Mouse (Mus musculus): ENCODE measurements around the gene Adam19. TPM values are rescaled to one million over a fixed set of nuclear protein-coding genes. Genes with fewer than 3 reads are reported as not detected.

Adam19 gene
- polyA plus RNA-seq, 1 experiment from 2014 or later: 26.8 TPM

- 72% methylated on average over 3 of the region's 3 CpGs for WGBS
- no peak overlapping the region for H3K4me3 ChIP-seq (ENCODE audit: low read depth, low read length)
- H3K36me3 ChIP-seq (ENCODE audit: control insufficient read depth, insufficient read depth, low read length): no peaks in the 10 kb centered on the region; the same call in none of the 2 replicates
- H3K27me3 ChIP-seq (ENCODE audit: control insufficient read depth, insufficient read depth, low read length): no peaks in the 10 kb centered on the region
- ATAC-seq (ENCODE audit: insufficient number of reproducible peaks, insufficient read depth, low FRiP score, low read depth): no peak
- no peak overlapping the region for H3K27ac ChIP-seq (ENCODE audit: low read length)
- no peak overlapping the region for H3K4me2 ChIP-seq (replicated peaks; ENCODE audit: low read depth, low read length)
- peaks cover 4% of the 10 kb centered on the region; the same call in 1 of the 2 replicates for H3K4me1 ChIP-seq (ENCODE audit: control insufficient read depth, insufficient read depth, low read length)
- no peak overlapping the region for H3K9ac ChIP-seq (replicated peaks; ENCODE audit: low read depth, low read length)
- H3K9me3 ChIP-seq (ENCODE audit: control insufficient read depth, low read depth, low read length): no peaks in the 10 kb centered on the region
These were observed 27.6 kb downstream of the Adam19 start for GRCm38 (mm10) chr11:46083405-46083804.

GRCm38 (mm10) chr11:46083835-46084444 is 28.1 kb downstream of the Adam19 start:
- Histone ChIP-seq H3K9me3 (ENCODE audit: control insufficient read depth, low read depth, low read length) (no peaks in the 10 kb centered on the region), H3K27me3 (ENCODE audit: control insufficient read depth, insufficient read depth, low read length) (no peaks in the 10 kb centered on the region), H3K4me2 (replicated peaks; ENCODE audit: low read depth, low read length) (no peak overlapping the region), H3K36me3 (ENCODE audit: control insufficient read depth, insufficient read depth, low read length) (no peaks in the 10 kb centered on the region; the same call in none of the 2 replicates), H3K27ac (ENCODE audit: low read length) (peak overlapping the region; percentile 40), H3K9ac (replicated peaks; ENCODE audit: low read depth, low read length) (no peak overlapping the region), H3K4me1 (ENCODE audit: control insufficient read depth, insufficient read depth, low read length) (peaks cover 9% of the 10 kb centered on the region; the same call in 1 of the 2 replicates), H3K4me3 (ENCODE audit: low read depth, low read length) (no peak overlapping the region)
- 85% methylated on average over 11 of the region's 11 CpGs for WGBS
- no peak for ATAC-seq (ENCODE audit: insufficient number of reproducible peaks, insufficient read depth, low FRiP score, low read depth)

GRCm38 (mm10) chr11:46084568-46084967 is 28.8 kb downstream of the Adam19 start:
- WGBS: 67% methylated on average over 3 of the region's 3 CpGs
- Histone ChIP-seq H3K4me1 (ENCODE audit: control insufficient read depth, insufficient read depth, low read length) (peaks cover 11% of the 10 kb centered on the region), H3K27ac (ENCODE audit: low read length) (peak overlapping the region; percentile 40), H3K36me3 (ENCODE audit: control insufficient read depth, insufficient read depth, low read length) (no peaks in the 10 kb centered on the region; the same call in none of the 2 replicates), H3K27me3 (ENCODE audit: control insufficient read depth, insufficient read depth, low read length) (no peaks in the 10 kb centered on the region), H3K4me2 (replicated peaks; ENCODE audit: low read depth, low read length) (no peak overlapping the region), H3K9me3 (ENCODE audit: control insufficient read depth, low read depth, low read length) (no peaks in the 10 kb centered on the region), H3K4me3 (ENCODE audit: low read depth, low read length) (no peak overlapping the region), H3K9ac (replicated peaks; ENCODE audit: low read depth, low read length) (no peak overlapping the region)
- ATAC-seq (ENCODE audit: insufficient number of reproducible peaks, insufficient read depth, low FRiP score, low read depth): no peak

- Histone ChIP-seq H3K36me3 (ENCODE audit: control insufficient read depth, insufficient read depth, low read length) (no peaks in the 10 kb centered on the region; the same call in none of the 2 replicates), H3K27ac (ENCODE audit: low read length) (peak overlapping the region; percentile 2; the same call in 1 of the 2 replicates), H3K9me3 (ENCODE audit: control insufficient read depth, low read depth, low read length) (no peaks in the 10 kb centered on the region), H3K4me3 (ENCODE audit: low read depth, low read length) (no peak overlapping the region), H3K4me2 (replicated peaks; ENCODE audit: low read depth, low read length) (no peak overlapping the region), H3K4me1 (ENCODE audit: control insufficient read depth, insufficient read depth, low read length) (peaks cover 13% of the 10 kb centered on the region), H3K9ac (replicated peaks; ENCODE audit: low read depth, low read length) (no peak overlapping the region), H3K27me3 (ENCODE audit: control insufficient read depth, insufficient read depth, low read length) (no peaks in the 10 kb centered on the region)
- no peak for ATAC-seq (ENCODE audit: insufficient number of reproducible peaks, insufficient read depth, low FRiP score, low read depth)
- WGBS: 91% methylated on average over 10 of the region's 10 CpGs
These were observed 29.8 kb downstream of the Adam19 start for GRCm38 (mm10) chr11:46085398-46086163.

GRCm38 (mm10) chr11:46086446-46086845 is 30.7 kb downstream of the Adam19 start:
- no peaks in the 10 kb centered on the region; the same call in none of the 2 replicates for H3K36me3 ChIP-seq (ENCODE audit: control insufficient read depth, insufficient read depth, low read length)
- no peak overlapping the region for H3K4me2 ChIP-seq (replicated peaks; ENCODE audit: low read depth, low read length)
- H3K4me1 ChIP-seq (ENCODE audit: control insufficient read depth, insufficient read depth, low read length): peaks cover 17% of the 10 kb centered on the region
- WGBS: 90% methylated on average over 3 of the region's 3 CpGs
- H3K4me3 ChIP-seq (ENCODE audit: low read depth, low read length): no peak overlapping the region
- H3K27ac ChIP-seq (ENCODE audit: low read length): peak overlapping the region; percentile 2; the same call in 1 of the 2 replicates
- no peaks in the 10 kb centered on the region for H3K9me3 ChIP-seq (ENCODE audit: control insufficient read depth, low read depth, low read length)
- no peak for ATAC-seq (ENCODE audit: insufficient number of reproducible peaks, insufficient read depth, low FRiP score, low read depth)
- no peaks in the 10 kb centered on the region for H3K27me3 ChIP-seq (ENCODE audit: control insufficient read depth, insufficient read depth, low read length)
- H3K9ac ChIP-seq (replicated peaks; ENCODE audit: low read depth, low read length): no peak overlapping the region

- 57% methylated on average over 4 of the region's 4 CpGs for WGBS
- Histone ChIP-seq H3K9ac (replicated peaks; ENCODE audit: low read depth, low read length) (no peak overlapping the region), H3K36me3 (ENCODE audit: control insufficient read depth, insufficient read depth, low read length) (peaks cover 8% of the 10 kb centered on the region; the same call in 1 of the 2 replicates), H3K4me2 (replicated peaks; ENCODE audit: low read depth, low read length) (no peak overlapping the region), H3K27me3 (ENCODE audit: control insufficient read depth, insufficient read depth, low read length) (no peaks in the 10 kb centered on the region), H3K4me3 (ENCODE audit: low read depth, low read length) (no peak overlapping the region), H3K9me3 (ENCODE audit: control insufficient read depth, low read depth, low read length) (no peaks in the 10 kb centered on the region), H3K27ac (ENCODE audit: low read length) (peak overlapping the region; percentile 56; the same call in 1 of the 2 replicates), H3K4me1 (ENCODE audit: control insufficient read depth, insufficient read depth, low read length) (peaks cover 17% of the 10 kb centered on the region)
- ATAC-seq (ENCODE audit: insufficient number of reproducible peaks, insufficient read depth, low FRiP score, low read depth): peak; percentile 19; the same call in 1 of the 2 replicates
These were observed 33.4 kb downstream of the Adam19 start for GRCm38 (mm10) chr11:46089081-46089713.

- ATAC-seq (ENCODE audit: insufficient number of reproducible peaks, insufficient read depth, low FRiP score, low read depth): no peak
- 88% methylated on average over 10 of the region's 10 CpGs for WGBS
- Histone ChIP-seq H3K27ac (ENCODE audit: low read length) (peak overlapping the region; percentile 56; the same call in 1 of the 2 replicates), H3K36me3 (ENCODE audit: control insufficient read depth, insufficient read depth, low read length) (peaks cover 8% of the 10 kb centered on the region; the same call in 1 of the 2 replicates), H3K4me1 (ENCODE audit: control insufficient read depth, insufficient read depth, low read length) (peaks cover 13% of the 10 kb centered on the region), H3K4me2 (replicated peaks; ENCODE audit: low read depth, low read length) (no peak overlapping the region), H3K27me3 (ENCODE audit: control insufficient read depth, insufficient read depth, low read length) (no peaks in the 10 kb centered on the region), H3K4me3 (ENCODE audit: low read depth, low read length) (no peak overlapping the region), H3K9me3 (ENCODE audit: control insufficient read depth, low read depth, low read length) (no peaks in the 10 kb centered on the region), H3K9ac (replicated peaks; ENCODE audit: low read depth, low read length) (no peak overlapping the region)
These were observed 34.4 kb downstream of the Adam19 start for GRCm38 (mm10) chr11:46090036-46090725.
